Mouse (Mus musculus) T-cell, adult 66 days (primary cell): Measurements from ENCODE around the gene Mical1. TPM values are rescaled to one million over a fixed set of nuclear protein-coding genes. Genes with fewer than 3 reads are reported as not detected.

Experiments used
- total RNA-seq, 2 experiments: library from RNA; stranded (reverse); gene quantifications; 3 replicates in 1 of 2; 4 replicates in 1 of 2; pipeline ENCODE4 v1.2.4; 2023

Mical1 gene
- 100 to 1,000 TPM; 206 to 213 TPM for total RNA-seq

GRCm38 (mm10) chr10:41476171-41477017 is at the start of gene Mical1:
TSS of gene Mical1 (plus strand) at chr10:41476314.

DNA sequence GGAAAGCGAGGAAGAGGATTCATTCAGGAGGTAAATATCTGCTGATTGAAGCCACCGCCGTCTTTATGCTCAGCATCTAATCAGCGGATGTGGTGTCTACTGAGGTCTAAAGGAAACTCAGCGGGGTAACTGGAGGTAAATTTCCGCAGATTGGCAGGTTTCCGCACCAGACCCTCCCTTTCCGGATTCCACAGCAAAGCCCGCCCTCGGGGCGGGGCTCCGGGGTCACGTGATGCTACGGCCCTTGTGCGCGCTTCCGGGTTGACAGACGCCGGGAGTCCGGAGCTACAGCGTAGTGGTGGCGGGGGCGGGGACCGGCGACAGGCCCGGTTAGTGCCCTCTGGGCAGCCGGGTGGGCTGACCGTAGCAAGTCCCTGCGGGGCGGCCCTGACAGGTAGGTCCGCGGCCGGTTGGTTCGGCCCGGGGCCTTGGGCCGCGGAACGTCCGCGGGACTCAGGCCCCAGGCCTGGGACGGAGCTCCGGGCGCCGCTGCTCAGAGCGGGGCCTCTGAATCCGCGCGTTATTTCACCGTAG is 25.9 kb upstream of the Mical1 start, which contains the start of gene Zbtb24:
Gene Zbtb24 (plus strand): TSS at position 247 of the 534 bp plus-strand sequence.

DNA sequence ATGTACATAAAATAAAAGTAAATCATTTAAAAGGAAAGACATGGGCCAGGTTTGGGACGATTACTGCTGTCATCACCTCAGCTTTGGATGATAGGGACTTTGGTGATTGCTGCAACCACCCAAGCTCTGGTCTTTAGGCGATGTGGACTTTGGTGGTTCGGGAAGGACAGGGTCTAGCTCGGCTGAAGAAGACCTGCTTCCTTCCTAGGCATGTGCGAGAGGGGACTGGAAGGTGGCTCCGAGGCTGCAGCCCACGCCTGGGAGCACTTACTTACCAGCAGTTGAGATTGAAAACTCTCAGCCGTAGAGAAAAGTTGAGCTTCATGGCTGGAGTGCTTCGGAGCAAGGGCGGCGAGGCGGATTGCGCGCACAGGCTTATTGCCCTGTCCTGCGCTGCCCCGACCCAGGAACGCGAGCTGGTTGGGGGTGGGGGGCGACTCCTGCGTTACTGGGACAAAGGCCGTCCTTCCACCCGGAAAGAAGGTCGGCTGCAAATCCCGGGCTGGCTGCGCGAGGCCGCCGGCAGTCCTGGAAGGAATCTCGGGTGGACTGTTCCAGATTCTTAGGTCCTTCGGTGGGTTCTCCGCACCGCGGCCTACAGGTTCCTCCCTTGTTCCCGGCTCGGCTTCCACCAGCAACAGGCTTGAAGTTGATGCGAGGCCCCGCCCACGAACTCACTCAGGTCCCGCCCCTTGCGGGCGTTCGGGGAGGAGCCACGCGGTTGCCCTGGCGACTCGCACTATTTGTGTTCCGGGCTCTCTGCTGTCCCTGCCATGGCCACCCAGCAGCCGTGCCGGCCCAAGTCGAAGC is 13.8 kb downstream of the Mical1 start, which contains the start of the genes Smpd2 and Ppil6:
Gene Smpd2 (minus strand): TSS at position 662 of the 810 bp plus-strand sequence.
Gene Ppil6 (plus strand): TSS at position 732 of the 810 bp plus-strand sequence.

DNA sequence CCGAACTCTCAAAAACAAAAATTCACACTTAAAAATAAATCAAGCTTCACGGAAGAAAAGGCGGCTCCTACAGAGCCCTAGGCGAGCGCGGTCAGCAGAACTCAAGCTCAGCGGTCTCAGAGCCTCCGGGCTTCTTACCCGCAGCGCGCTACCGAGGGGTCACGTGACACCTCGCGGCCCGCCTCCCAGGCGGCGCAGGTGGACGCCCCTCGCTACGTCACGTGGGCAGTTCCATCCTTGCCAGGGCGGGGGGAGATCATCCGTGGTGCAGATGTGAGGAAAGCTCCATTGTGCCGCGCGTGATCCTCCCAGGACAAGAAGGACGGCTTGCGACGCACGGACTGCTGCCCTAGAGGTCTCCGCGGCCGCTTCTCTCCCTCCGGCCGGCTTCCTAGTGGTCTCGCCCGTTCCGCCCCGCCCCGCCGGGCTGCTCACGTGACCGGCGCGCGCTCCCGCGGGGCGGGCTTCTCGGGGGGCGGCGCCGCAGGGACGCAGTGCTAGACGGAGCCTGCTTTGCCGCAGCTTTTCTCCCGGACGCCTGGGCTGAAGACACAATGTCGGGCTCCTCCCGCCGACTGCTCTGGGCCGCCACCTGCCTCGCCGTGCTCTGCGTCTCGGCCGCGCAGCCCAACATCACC is 43.0 kb downstream of the Mical1 start, which contains the start of gene Cd164:
Gene Cd164 (plus strand): TSS at position 434 of the 638 bp plus-strand sequence.

Other genes with a start within 250 kb of the Mical1 start
- 10 to 100 TPM; 17.5 to 17.8 TPM for gene Fig4, start 173.1 kb upstream of the Mical1 start, total RNA-seq
- gene Ak9, start 172.3 kb upstream of the Mical1 start, total RNA-seq: under 1 TPM in 1 of 2 experiments, not detected in 1; 0.12 TPM
- gene Zbtb24, start 25.9 kb upstream of the Mical1 start, total RNA-seq: 10 to 100 TPM; 41.0 to 43.2 TPM
- 10 to 100 TPM; 16.8 to 19.2 TPM for gene Smpd2, start 14.1 kb downstream of the Mical1 start, total RNA-seq
- gene Ppil6, start 14.1 kb downstream of the Mical1 start, total RNA-seq: under 1 TPM in 1 of 2 experiments, not detected in 1; 0.56 TPM
- gene Cd164, start 43.1 kb downstream of the Mical1 start, total RNA-seq: 100 to 1,000 TPM; 259 to 304 TPM
- gene Ccdc162, start 240.3 kb downstream of the Mical1 start, total RNA-seq: 1 to 10 TPM; 1.3 to 3.4 TPM